Mouse (Mus musculus) stomach, postnatal 0 days (tissue): ENCODE data around the gene Zmiz1.

Source experiments
- CTCF ChIP-seq: IDR thresholded peaks from 2 replicates; pipeline ENCODE4 v1.5.1; 2016; ENCODE audit warnings: antibody characterized with exemption, low read depth, mild to moderate bottlenecking, moderate library complexity
- EP300 ChIP-seq: optimal IDR thresholded peaks from 2 replicates; pipeline ENCODE3; 2016; ENCODE audit warnings: antibody characterized with exemption

DNA sequence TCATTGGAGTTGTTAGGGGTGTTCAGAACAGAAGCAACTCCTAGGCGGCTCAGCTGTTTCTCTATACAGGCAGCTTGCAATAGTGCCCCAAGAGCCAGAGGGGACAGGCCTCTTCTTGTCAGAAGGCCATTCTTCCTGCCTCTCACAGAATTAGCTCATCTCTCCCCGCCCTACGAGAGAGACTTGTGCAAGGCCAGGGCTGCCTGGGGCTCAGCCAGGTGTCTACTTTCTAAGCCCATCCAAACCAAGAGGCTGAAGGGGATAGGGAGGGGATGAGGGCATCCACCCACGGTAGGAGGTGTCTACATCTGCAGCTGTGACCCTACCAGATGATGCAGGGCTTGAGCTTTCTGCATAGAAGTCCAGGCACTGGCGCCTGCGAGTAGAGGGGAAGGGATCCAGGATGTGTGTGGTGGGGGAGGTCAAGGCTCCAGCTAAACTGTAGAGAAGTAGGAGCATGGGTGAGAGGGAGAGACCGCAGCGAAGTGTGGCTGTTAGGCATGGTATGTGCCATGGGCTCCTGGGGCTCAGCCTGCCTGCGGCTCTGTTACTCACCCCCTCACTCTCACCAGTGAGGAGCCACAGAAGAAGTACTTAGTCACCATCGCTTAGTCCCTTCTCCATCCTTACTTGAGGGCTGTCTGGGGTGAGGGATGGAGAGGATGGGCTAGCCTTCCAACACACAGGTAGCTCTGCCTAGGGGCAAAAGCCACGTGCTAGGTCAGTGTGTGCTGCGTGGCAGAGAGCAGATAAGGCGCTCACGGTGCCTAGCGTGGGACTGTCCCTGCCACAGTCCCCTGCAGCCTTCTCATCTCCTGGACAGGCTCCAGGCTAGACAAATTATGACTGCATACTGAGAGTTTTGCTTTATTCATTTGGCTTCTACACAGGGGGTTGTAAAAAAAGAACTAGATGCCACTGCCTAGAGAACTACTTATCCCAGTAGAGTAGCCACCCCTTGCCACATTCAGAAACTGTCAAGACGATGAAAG, 130.3 kb downstream of the Zmiz1 start:
- TF ChIP-seq CTCF (no peak), EP300 (no peak)
